Mouse (Mus musculus): ENCODE results near the gene Gm42791. TPM values are rescaled to one million over a fixed set of nuclear protein-coding genes. Genes with fewer than 3 reads are reported as not detected.
A peak's percentile ranks its signal among the peaks of the same experiment; 100 is the strongest.

Gm42791 gene
- polyA plus RNA-seq, 1 experiment from 2014 or later = 8.6 TPM

- no peak for ATAC-seq (replicated peaks)
- Histone ChIP-seq H3K9me3 (no peaks in the 10 kb centered on the region), H3K4me1 (peaks cover 20% of the 10 kb centered on the region), H3K4me2 (no peak overlapping the region), H3K4me3 (no peak overlapping the region), H3K27me3 (replicated peaks) (no peaks in the 10 kb centered on the region), H3K9ac (no peak overlapping the region), H3K36me3 (replicated peaks) (peaks cover 14% of the 10 kb centered on the region), H3K27ac (no peak overlapping the region)
- 69% methylated on average over 6 of the region's 6 CpGs for WGBS
Observed at GRCm38 (mm10) chr5:148904846-148905245, 90.1 kb downstream of the Gm42791 start.

GRCm38 (mm10) chr5:148899361-148899760, 95.6 kb downstream of the Gm42791 start:
- H3K27ac ChIP-seq = no peak overlapping the region
- no peak for ATAC-seq (replicated peaks)
- 94% methylated on average over 7 of the region's 7 CpGs for WGBS

GRCm38 (mm10) chr5:148897941-148898417, 97.0 kb downstream of the Gm42791 start:
- H3K4me3 ChIP-seq = no peak overlapping the region

More at GRCm38 (mm10) chr5:148899361-148899760, 95.6 kb downstream of the Gm42791 start:
- Histone ChIP-seq H3K9ac (no peak overlapping the region), H3K27me3 (replicated peaks) (no peaks in the 10 kb centered on the region), H3K9me3 (no peaks in the 10 kb centered on the region), H3K4me3 (no peak overlapping the region), H3K36me3 (replicated peaks) (peaks cover 13% of the 10 kb centered on the region), H3K4me1 (peaks cover 16% of the 10 kb centered on the region), H3K4me2 (no peak overlapping the region)

GRCm38 (mm10) chr5:148897069-148897702, 97.8 kb downstream of the Gm42791 start:
- H3K27ac ChIP-seq = peak overlapping the region; percentile 13; the same call in 1 of the 2 replicates
- peak; percentile 56 for ATAC-seq (replicated peaks)
- no peak overlapping the region for H3K4me2 ChIP-seq

More at GRCm38 (mm10) chr5:148897941-148898417, 97.0 kb downstream of the Gm42791 start:
- Histone ChIP-seq H3K27ac (no peak overlapping the region), H3K27me3 (replicated peaks) (no peaks in the 10 kb centered on the region), H3K4me2 (no peak overlapping the region), H3K4me1 (peaks cover 16% of the 10 kb centered on the region), H3K9ac (no peak overlapping the region), H3K9me3 (no peaks in the 10 kb centered on the region), H3K36me3 (replicated peaks) (peaks cover 8% of the 10 kb centered on the region)
- ATAC-seq (replicated peaks) = no peak
- WGBS = 63% methylated on average over 12 of the region's 12 CpGs

GRCm38 (mm10) chr5:148896515-148896914, 98.4 kb downstream of the Gm42791 start:
- 87% methylated on average over 10 of the region's 10 CpGs for WGBS
- H3K4me3 ChIP-seq = no peak overlapping the region
- no peak for ATAC-seq (replicated peaks)
- H3K4me1 ChIP-seq = peaks cover 16% of the 10 kb centered on the region
- no peaks in the 10 kb centered on the region for H3K9me3 ChIP-seq
- H3K9ac ChIP-seq = no peak overlapping the region
- H3K36me3 ChIP-seq (replicated peaks) = peaks cover 20% of the 10 kb centered on the region
- no peaks in the 10 kb centered on the region for H3K27me3 ChIP-seq (replicated peaks)
- H3K27ac ChIP-seq = no peak overlapping the region
- H3K4me2 ChIP-seq = no peak overlapping the region

More at GRCm38 (mm10) chr5:148897069-148897702, 97.8 kb downstream of the Gm42791 start:
- no peaks in the 10 kb centered on the region for H3K9me3 ChIP-seq
- no peak overlapping the region for H3K4me3 ChIP-seq
- H3K27me3 ChIP-seq (replicated peaks) = no peaks in the 10 kb centered on the region
- peaks cover 16% of the 10 kb centered on the region for H3K4me1 ChIP-seq
- 52% methylated on average over 14 of the region's 14 CpGs for WGBS
- peaks cover 16% of the 10 kb centered on the region for H3K36me3 ChIP-seq (replicated peaks)
- no peak overlapping the region for H3K9ac ChIP-seq

GRCm38 (mm10) chr5:148895833-148896232, 99.1 kb downstream of the Gm42791 start:
- WGBS = 90% methylated on average over 7 of the region's 7 CpGs
- Histone ChIP-seq H3K36me3 (replicated peaks) (peaks cover 25% of the 10 kb centered on the region), H3K27ac (no peak overlapping the region), H3K9me3 (no peaks in the 10 kb centered on the region), H3K27me3 (replicated peaks) (no peaks in the 10 kb centered on the region), H3K9ac (no peak overlapping the region), H3K4me1 (peaks cover 16% of the 10 kb centered on the region), H3K4me2 (no peak overlapping the region), H3K4me3 (no peak overlapping the region)
- no peak for ATAC-seq (replicated peaks)

GRCm38 (mm10) chr5:148895034-148895433, 99.9 kb downstream of the Gm42791 start:
- peaks cover 16% of the 10 kb centered on the region for H3K4me1 ChIP-seq
- peaks cover 32% of the 10 kb centered on the region for H3K36me3 ChIP-seq (replicated peaks)
- no peaks in the 10 kb centered on the region for H3K9me3 ChIP-seq
- no peak for ATAC-seq (replicated peaks)
- no peak overlapping the region for H3K9ac ChIP-seq
- no peak overlapping the region for H3K4me2 ChIP-seq
- H3K27ac ChIP-seq = no peak overlapping the region
- no peak overlapping the region for H3K4me3 ChIP-seq
- H3K27me3 ChIP-seq (replicated peaks) = no peaks in the 10 kb centered on the region
- WGBS = 31% methylated on average over 5 of the region's 5 CpGs

- Histone ChIP-seq H3K4me1 (no peaks in the 10 kb centered on the region), H3K36me3 (replicated peaks) (peaks cover 41% of the 10 kb centered on the region), H3K27ac (no peak overlapping the region), H3K9me3 (no peaks in the 10 kb centered on the region), H3K4me2 (no peak overlapping the region), H3K27me3 (replicated peaks) (no peaks in the 10 kb centered on the region), H3K4me3 (no peak overlapping the region), H3K9ac (no peak overlapping the region)
- 99% methylated on average over 4 of the region's 4 CpGs for WGBS
- no peak for ATAC-seq (replicated peaks)
Observed at GRCm38 (mm10) chr5:148890237-148890636, 104.7 kb downstream of the Gm42791 start.

GRCm38 (mm10) chr5:148888032-148888431, 106.9 kb downstream of the Gm42791 start:
- no peak overlapping the region for H3K4me2 ChIP-seq
- H3K27ac ChIP-seq = no peak overlapping the region
- no peaks in the 10 kb centered on the region for H3K27me3 ChIP-seq (replicated peaks)
- no peaks in the 10 kb centered on the region for H3K9me3 ChIP-seq
- ATAC-seq (replicated peaks) = no peak
- H3K4me3 ChIP-seq = no peak overlapping the region
- peaks cover 33% of the 10 kb centered on the region for H3K36me3 ChIP-seq (replicated peaks)
- no peaks in the 10 kb centered on the region for H3K4me1 ChIP-seq
- WGBS = 93% methylated on average over 6 of the region's 6 CpGs
- no peak overlapping the region for H3K9ac ChIP-seq

GRCm38 (mm10) chr5:148885821-148886609, 108.9 kb downstream of the Gm42791 start:
- peaks cover 16% of the 10 kb centered on the region for H3K36me3 ChIP-seq (replicated peaks)
- peak overlapping the region; percentile 35 for H3K4me2 ChIP-seq
- no peaks in the 10 kb centered on the region for H3K4me1 ChIP-seq
- no peaks in the 10 kb centered on the region for H3K27me3 ChIP-seq (replicated peaks)
- H3K9me3 ChIP-seq = no peaks in the 10 kb centered on the region
- no peak overlapping the region for H3K9ac ChIP-seq
- ATAC-seq (replicated peaks) = peak; percentile 88
- WGBS = 30% methylated on average over 22 of the region's 22 CpGs
- H3K27ac ChIP-seq = peak overlapping the region; percentile 24; the same call in 1 of the 2 replicates
- H3K4me3 ChIP-seq = peak overlapping the region; percentile 7

GRCm38 (mm10) chr5:148883671-148884070, 111.3 kb downstream of the Gm42791 start:
- Histone ChIP-seq H3K36me3 (replicated peaks) (peaks cover 14% of the 10 kb centered on the region), H3K4me2 (no peak overlapping the region), H3K4me3 (no peak overlapping the region), H3K4me1 (no peaks in the 10 kb centered on the region), H3K9me3 (no peaks in the 10 kb centered on the region), H3K27me3 (replicated peaks) (no peaks in the 10 kb centered on the region), H3K27ac (no peak overlapping the region), H3K9ac (no peak overlapping the region)
- ATAC-seq (replicated peaks) = no peak
- 91% methylated on average over 8 of the region's 8 CpGs for WGBS

- no peak for ATAC-seq (replicated peaks)
- peaks cover 33% of the 10 kb centered on the region for H3K36me3 ChIP-seq (replicated peaks)
- WGBS = 92% methylated on average over 6 of the region's 6 CpGs
- no peaks in the 10 kb centered on the region for H3K4me1 ChIP-seq
- H3K27me3 ChIP-seq (replicated peaks) = no peaks in the 10 kb centered on the region
- H3K4me2 ChIP-seq = no peak overlapping the region
- no peaks in the 10 kb centered on the region for H3K9me3 ChIP-seq
- no peak overlapping the region for H3K27ac ChIP-seq
- H3K4me3 ChIP-seq = no peak overlapping the region
- H3K9ac ChIP-seq = no peak overlapping the region
Observed at GRCm38 (mm10) chr5:148879218-148879617, 115.7 kb downstream of the Gm42791 start.

Measured in midbrain, embryonic 15.5 days (tissue).